Mouse (Mus musculus) forebrain, embryonic 12.5 days (tissue): ENCODE measurements at regions not wholly inside any gene's neighbourhood (a gene's known extent, or its start where the extent isn't known, plus 50 kb on each side); places are given as distances from the start of the nearest gene placed in this dataset.

Experiments
- ATAC-seq: fragments of 200-750 bp; cut with Nextera tagmentation; 2 replicates; pipeline ENCODE4 v1.8.0; 2017; ENCODE audit warnings: moderate TSS enrichment; ENCODE audit not compliant: low FRiP score
- H3K27ac ChIP-seq: fragments of 300-500 bp; sonication (generic); 2 replicates; pipeline ENCODE4 v1.5.1; 2016; ENCODE audit warnings: mild to moderate bottlenecking
- H3K27me3 ChIP-seq: fragments of 300-500 bp; sonication (generic); 2 replicates; pipeline ENCODE4 v1.6.1; 2016; ENCODE audit warnings: mild to moderate bottlenecking
- H3K36me3 ChIP-seq: fragments of 300-500 bp; sonication (generic); replicated peaks from 2 replicates; pipeline ENCODE4 v1.6.1; 2016; ENCODE audit warnings: mild to moderate bottlenecking
- H3K4me1 ChIP-seq: fragments of 300-500 bp; sonication (generic); 2 replicates; pipeline ENCODE4 v1.6.1; 2016
- H3K4me2 ChIP-seq: fragments of 300-500 bp; sonication (generic); 2 replicates; pipeline ENCODE4 v1.6.1; 2016; ENCODE audit warnings: mild to moderate bottlenecking, moderate library complexity
- H3K4me3 ChIP-seq: fragments of 300-500 bp; sonication (generic); replicated peaks from 2 replicates; pipeline ENCODE4 v1.5.1; 2016; ENCODE audit warnings: mild to moderate bottlenecking
- H3K9ac ChIP-seq: fragments of 300-500 bp; sonication (generic); 2 replicates; pipeline ENCODE4 v1.6.1; 2016; ENCODE audit warnings: mild to moderate bottlenecking
- H3K9me3 ChIP-seq: fragments of 300-500 bp; sonication (generic); 2 replicates; pipeline ENCODE4 v1.6.1; 2016
- WGBS: fragments of 180-500 bp; shearing (Covaris S2); methylation state at CpG from one replicate; pipeline ENCODE4 v1.1.7; 2016; 5-methylcytosine and 5-hydroxymethylcytosine counted together

DNA sequence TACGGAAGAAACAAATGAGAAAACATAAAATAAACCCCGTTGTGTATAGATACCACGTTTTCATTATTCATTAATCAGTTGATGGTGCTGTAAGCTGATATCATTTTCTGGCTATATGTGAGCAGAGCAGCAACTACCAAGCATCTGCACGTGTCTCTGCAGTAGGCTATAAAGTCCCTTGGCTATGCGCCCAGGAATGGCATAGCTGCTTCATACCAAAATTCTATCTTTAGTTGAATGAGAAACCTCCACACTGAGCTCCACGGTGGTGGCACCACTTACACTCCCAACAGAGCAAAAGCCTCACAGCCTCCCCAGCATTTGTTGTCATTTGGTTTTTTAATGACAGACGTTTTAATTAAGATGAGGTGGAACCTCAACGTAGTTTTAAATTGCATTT, 944.4 kb downstream of the Ttll7 start:
- Histone ChIP-seq H3K9ac (no peak overlapping the region), H3K4me3 (no peak overlapping the region), H3K4me1 (no peaks in the 10 kb centered on the region), H3K27me3 (no peaks in the 10 kb centered on the region), H3K36me3 (no peaks in the 10 kb centered on the region), H3K4me2 (no peak overlapping the region), H3K27ac (no peak overlapping the region), H3K9me3 (no peaks in the 10 kb centered on the region)
- ATAC-seq, result no peak
- 90% methylated on average over 8 of the region's 8 CpGs for WGBS

DNA sequence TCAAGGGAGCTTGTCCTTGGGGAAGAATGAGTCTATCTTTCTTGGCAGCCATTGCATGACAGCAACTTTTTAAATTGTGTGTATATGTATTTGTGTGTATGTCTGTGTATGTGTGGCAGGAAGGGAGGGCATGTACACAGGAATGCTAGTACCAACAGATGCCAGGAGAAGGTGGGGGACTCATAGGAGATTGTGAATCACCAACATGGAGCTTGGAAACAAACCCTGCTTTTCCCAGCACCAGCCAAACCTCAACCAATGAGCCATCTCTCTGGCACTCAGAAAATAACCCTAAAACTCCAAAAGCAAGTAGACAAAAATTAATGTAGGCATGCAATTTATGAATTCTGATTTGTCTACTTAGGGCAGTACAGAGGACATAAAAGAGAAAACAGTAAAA, 942.9 kb downstream of the Ttll7 start:
- no peak overlapping the region for H3K9ac ChIP-seq
- H3K9me3 ChIP-seq, result no peaks in the 10 kb centered on the region
- no peak overlapping the region for H3K4me3 ChIP-seq
- no peaks in the 10 kb centered on the region for H3K36me3 ChIP-seq
- H3K4me1 ChIP-seq, result no peaks in the 10 kb centered on the region
- no peaks in the 10 kb centered on the region for H3K27me3 ChIP-seq
- no peak overlapping the region for H3K4me2 ChIP-seq
- ATAC-seq, result no peak
- no peak overlapping the region for H3K27ac ChIP-seq

DNA sequence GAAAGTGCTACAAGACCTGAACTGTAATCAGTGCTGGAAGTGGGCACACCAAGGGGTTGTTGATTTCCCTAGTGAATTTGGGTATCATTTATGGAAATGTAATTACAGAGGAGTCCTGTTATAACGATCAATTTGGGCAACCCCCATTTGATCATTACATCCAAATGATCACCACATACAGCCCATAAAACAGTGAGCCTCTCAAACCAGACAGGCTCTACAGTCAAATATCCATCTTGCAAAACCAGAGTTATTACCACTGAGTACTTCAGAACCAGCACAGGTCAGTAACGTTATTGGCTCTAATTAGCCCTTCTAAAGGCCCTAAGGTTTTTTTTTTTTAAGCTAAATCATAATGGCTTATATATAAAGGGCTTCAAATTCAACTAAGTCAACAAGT, 934.4 kb downstream of the Ttll7 start:
- Histone ChIP-seq H3K4me1 (no peaks in the 10 kb centered on the region), H3K27me3 (no peaks in the 10 kb centered on the region), H3K36me3 (no peaks in the 10 kb centered on the region), H3K4me2 (no peak overlapping the region), H3K4me3 (no peak overlapping the region), H3K9ac (no peak overlapping the region), H3K27ac (no peak overlapping the region), H3K9me3 (no peaks in the 10 kb centered on the region)
- no peak for ATAC-seq
- WGBS, result 65% methylated on average over 2 of the region's 2 CpGs

DNA sequence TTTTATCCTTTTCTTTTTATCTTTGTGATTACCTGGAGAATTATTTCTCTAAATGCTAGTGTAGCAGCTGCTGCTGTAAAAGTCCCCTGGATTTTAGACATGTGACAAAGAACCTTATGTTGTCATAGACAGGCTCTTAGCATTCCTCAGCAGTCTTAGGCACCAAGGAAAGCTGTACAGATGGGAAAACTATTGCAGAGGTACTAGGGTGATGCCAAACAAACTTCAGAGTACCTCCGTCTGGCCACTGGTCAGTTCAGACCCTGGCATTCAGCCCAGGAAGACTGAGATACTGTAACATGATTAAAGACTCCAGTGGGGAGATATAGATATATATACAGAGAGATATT, 898.6 kb downstream of the Ttll7 start:
- peak overlapping the region; percentile 27; the same call in 1 of the 2 replicates for H3K27ac ChIP-seq
- no peak overlapping the region for H3K4me3 ChIP-seq
- H3K4me2 ChIP-seq, result no peak overlapping the region; the same call in 1 of the 2 replicates
- H3K9ac ChIP-seq, result no peak overlapping the region
- H3K4me1 ChIP-seq, result peaks cover 7% of the 10 kb centered on the region
- H3K36me3 ChIP-seq, result no peaks in the 10 kb centered on the region
- no peaks in the 10 kb centered on the region for H3K27me3 ChIP-seq
- 0 out of 2 replicates have a peak, but pooled peaks have one; percentile 37 for ATAC-seq
- 44% methylated on average over 1 of the region's 1 CpGs for WGBS
- no peaks in the 10 kb centered on the region for H3K9me3 ChIP-seq

DNA sequence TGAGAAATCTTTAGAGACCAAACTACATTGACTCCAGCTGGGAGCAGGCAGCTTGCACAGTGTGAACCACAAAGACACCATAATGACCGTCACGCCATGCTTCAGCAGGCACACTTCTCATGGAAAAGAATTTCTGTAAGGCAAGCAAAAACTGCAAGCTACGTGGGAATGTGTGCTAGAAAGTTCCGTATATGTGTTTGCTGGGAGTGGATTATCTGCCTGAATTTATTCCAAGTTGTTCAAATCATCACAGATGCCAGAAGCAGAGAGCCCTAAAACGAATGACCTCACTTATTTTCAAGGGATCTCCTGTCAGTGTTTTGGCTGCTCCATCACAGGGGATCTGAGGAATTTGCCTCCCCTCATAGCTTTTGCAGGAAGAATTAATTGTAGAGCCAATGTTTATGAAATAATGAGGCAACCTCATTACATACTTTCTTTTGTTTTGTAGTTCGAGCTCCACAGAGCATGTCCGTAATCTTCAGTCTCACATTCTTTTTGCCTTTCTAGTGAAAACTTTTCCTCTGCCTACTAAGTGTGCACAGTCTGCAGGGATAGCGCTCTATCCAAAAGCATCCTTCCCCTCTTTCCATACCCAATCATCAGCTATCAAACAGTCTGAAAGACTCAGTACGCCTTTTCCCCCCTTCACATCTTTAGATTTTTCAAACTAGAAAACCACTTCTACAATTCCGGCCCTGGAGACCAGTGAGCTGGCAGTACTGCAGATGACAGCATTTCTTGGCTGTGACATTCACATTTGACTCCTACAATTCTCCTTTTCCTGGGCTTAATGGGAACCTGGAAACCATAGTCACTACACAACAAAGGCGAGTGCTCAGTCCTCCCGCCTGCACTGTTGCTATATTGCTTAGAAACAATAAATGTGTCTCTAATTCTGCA, 898.0 kb downstream of the Ttll7 start:
- Histone ChIP-seq H3K4me1 (peaks cover 7% of the 10 kb centered on the region), H3K27me3 (no peaks in the 10 kb centered on the region), H3K4me3 (no peak overlapping the region), H3K9ac (no peak overlapping the region), H3K4me2 (peak overlapping the region; percentile 10), H3K36me3 (no peaks in the 10 kb centered on the region), H3K27ac (peak overlapping the region; percentile 42; the same call in 1 of the 2 replicates), H3K9me3 (no peaks in the 10 kb centered on the region)
- 21% methylated on average over 12 of the region's 12 CpGs for WGBS
- ATAC-seq, result peak; percentile 69; the same call in 1 of the 2 replicates

DNA sequence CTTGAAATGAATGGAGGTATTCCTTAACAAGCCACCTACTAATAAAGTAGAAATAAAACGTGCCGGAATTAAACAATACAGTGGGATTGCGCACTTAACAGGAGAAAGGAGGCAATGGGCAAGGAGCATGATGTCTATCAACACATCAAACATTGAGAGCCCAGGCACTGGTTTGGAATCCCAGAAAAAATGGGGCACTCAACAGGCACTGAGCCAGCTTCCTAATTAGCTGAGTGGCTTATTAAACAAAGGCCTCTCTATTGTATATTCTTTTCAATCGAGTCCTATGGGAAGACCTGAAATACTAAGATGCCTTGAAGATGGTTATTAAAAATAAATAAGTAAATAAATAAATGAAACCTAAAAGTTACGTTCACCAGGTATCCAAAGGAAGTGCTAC, 897.3 kb downstream of the Ttll7 start:
- Histone ChIP-seq H3K36me3 (no peaks in the 10 kb centered on the region), H3K4me2 (no peak overlapping the region), H3K9me3 (no peaks in the 10 kb centered on the region), H3K27me3 (no peaks in the 10 kb centered on the region), H3K27ac (no peak overlapping the region), H3K9ac (no peak overlapping the region), H3K4me3 (no peak overlapping the region), H3K4me1 (peaks cover 7% of the 10 kb centered on the region)
- WGBS, result 43% methylated on average over 5 of the region's 5 CpGs
- ATAC-seq, result peak; percentile 68; the same call in 1 of the 2 replicates

DNA sequence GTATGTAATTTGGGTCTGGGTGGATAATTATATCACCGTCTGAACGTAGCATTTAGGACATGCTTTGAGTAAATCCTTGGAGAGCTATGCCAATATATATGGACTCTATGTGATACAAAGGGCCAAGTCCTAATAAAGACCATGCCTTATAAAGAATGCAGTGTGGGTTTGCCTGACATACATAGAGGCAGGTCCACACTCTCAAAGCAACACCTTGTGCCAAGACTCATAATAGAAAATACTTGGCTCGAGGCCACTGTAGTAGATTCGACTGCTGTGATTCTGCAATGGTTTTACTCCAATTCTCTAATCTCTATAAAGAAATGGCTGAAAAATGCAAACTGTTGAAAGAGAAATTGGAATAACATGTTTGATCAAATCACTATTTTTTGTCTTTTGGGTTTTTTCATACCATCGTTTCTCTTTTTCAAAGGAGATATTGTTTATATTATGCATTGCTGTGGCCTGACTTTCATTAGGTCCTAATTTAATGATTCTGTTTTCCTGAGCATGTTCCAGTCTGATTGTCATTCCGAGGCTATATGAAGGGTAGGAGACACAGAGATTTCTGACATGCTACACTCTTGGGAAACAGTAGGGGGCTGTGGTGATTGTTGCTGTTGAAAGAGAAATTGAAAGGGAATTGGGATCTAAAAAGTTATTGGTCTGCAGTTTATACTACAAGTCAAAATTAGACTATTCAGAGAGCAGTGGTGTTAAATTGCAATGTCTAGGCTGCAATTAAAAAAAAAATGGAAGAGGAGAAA, 884.7 kb downstream of the Ttll7 start:
- 70% methylated on average over 6 of the region's 6 CpGs for WGBS
- H3K4me2 ChIP-seq, result no peak overlapping the region
- no peaks in the 10 kb centered on the region for H3K4me1 ChIP-seq
- H3K27ac ChIP-seq, result no peak overlapping the region
- H3K9ac ChIP-seq, result no peak overlapping the region
- no peak overlapping the region for H3K4me3 ChIP-seq
- no peaks in the 10 kb centered on the region for H3K27me3 ChIP-seq
- ATAC-seq, result no peak
- no peaks in the 10 kb centered on the region for H3K36me3 ChIP-seq
- no peaks in the 10 kb centered on the region for H3K9me3 ChIP-seq

DNA sequence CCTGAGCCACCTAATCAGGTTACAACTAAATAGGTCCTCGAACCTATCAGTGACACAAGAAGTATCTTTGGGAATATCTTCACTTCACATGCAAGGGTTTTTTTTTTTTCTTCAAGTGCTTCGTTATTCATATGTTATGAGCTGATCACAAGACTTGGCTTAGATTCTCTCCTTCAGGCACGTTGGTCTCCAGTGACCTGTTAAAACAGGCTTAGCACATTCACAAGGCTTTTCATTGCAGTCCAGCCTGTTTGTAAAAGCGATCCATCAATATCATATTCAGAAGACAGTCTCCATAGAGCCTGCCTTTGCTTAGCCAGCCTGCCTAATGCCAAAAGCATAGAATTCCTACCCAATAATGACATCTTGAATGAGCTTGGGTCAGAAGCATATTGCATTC, 864.2 kb downstream of the Ttll7 start:
- Histone ChIP-seq H3K4me3 (no peak overlapping the region), H3K36me3 (no peaks in the 10 kb centered on the region), H3K4me2 (no peak overlapping the region), H3K9me3 (no peaks in the 10 kb centered on the region), H3K27me3 (no peaks in the 10 kb centered on the region), H3K4me1 (no peaks in the 10 kb centered on the region), H3K27ac (no peak overlapping the region), H3K9ac (no peak overlapping the region)
- 61% methylated on average over 4 of the region's 4 CpGs for WGBS
- ATAC-seq, result no peak

DNA sequence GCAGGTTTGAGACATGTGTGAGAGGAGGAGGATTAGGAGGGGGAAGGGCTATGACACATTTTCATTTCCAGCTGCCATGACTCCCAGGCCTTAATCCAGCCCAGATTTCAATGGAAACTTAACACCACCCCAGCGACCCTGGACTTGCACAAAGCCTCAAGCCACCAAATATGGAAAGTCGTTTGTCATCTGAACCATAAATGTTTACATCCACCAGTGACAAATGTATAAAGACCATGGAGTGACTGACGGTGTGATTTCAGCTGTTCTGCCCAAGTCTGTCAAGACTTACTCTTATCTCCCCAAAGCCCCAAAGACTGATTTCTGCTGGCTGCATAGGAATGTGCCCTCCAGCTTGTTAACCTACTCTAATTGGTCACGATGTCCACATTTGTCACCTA, 855.2 kb downstream of the Ttll7 start:
- Histone ChIP-seq H3K4me2 (no peak overlapping the region), H3K9ac (no peak overlapping the region), H3K36me3 (no peaks in the 10 kb centered on the region), H3K27me3 (no peaks in the 10 kb centered on the region), H3K4me1 (no peaks in the 10 kb centered on the region), H3K27ac (no peak overlapping the region), H3K4me3 (no peak overlapping the region), H3K9me3 (no peaks in the 10 kb centered on the region)
- 34% methylated on average over 4 of the region's 4 CpGs for WGBS
- ATAC-seq, result no peak

DNA sequence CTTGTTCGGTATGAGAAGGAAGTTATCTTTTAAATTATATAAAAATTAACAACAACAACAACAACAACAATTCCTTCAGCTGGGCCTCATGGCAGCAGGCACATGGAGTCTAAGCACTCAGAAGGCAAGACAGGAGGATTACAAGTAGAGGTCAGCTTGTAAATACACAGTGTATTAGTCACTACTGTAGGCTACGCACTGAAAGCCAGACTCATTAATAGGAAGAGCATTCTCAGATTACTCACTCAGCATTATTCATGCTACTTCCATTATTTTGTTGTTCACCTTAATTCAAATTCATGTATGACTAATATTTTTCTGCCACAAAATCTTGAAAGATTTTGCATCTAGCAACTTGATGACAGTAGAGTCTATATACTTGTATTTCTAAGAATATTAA, 831.6 kb downstream of the Ttll7 start:
- WGBS, result 87% methylated on average over 2 of the region's 2 CpGs
- Histone ChIP-seq H3K4me2 (no peak overlapping the region), H3K9me3 (no peaks in the 10 kb centered on the region), H3K9ac (no peak overlapping the region), H3K27me3 (no peaks in the 10 kb centered on the region), H3K27ac (no peak overlapping the region), H3K4me1 (peaks cover 10% of the 10 kb centered on the region), H3K36me3 (no peaks in the 10 kb centered on the region), H3K4me3 (no peak overlapping the region)
- ATAC-seq, result no peak

DNA sequence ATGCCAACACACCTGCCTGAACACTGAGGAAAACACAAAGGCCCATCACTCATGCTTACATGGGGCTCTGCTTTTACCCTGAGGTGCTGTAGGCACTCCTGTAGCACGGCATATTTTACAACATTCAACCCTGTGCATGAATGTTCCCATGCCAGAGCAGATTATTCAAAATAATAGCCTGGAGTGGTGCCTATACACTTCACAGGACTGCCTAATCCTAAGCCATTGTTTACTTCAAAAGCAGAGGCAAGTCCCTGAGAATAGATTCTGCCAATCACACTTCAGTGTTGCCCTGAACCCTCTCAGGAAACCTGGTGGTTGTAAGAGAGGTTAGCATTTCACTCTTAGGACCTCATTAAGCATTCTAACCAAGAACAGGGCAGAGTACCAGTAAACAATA, 828.1 kb downstream of the Ttll7 start:
- H3K4me3 ChIP-seq, result no peak overlapping the region
- peak; percentile 36; the same call in 1 of the 2 replicates for ATAC-seq
- no peak overlapping the region for H3K9ac ChIP-seq
- no peaks in the 10 kb centered on the region for H3K27me3 ChIP-seq
- H3K4me1 ChIP-seq, result peaks cover 10% of the 10 kb centered on the region
- H3K36me3 ChIP-seq, result no peaks in the 10 kb centered on the region
- H3K4me2 ChIP-seq, result no peak overlapping the region
- H3K9me3 ChIP-seq, result no peaks in the 10 kb centered on the region
- no peak overlapping the region for H3K27ac ChIP-seq
- WGBS, result 8% methylated on average over 1 of the region's 1 CpGs

DNA sequence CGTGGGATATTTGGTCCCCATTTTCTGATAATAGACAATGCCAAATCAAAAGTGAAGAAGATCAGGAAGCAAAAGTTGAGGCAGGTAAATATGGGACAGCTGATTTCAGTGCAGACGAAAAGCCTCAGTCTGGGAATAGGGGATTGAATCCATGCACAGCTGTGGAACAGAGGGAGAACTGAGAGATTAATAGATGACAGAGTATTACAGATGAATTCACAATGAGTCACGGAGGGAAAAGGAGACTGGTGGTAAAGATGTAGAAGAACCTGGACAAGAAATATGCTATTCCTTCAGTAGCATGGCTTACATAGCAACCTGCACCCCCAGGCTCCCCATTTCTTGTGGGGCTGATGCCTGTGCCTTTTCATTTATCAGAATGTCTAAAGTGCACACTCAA, 810.4 kb downstream of the Ttll7 start:
- H3K36me3 ChIP-seq, result no peaks in the 10 kb centered on the region
- H3K4me3 ChIP-seq, result no peak overlapping the region
- no peaks in the 10 kb centered on the region for H3K27me3 ChIP-seq
- H3K27ac ChIP-seq, result no peak overlapping the region
- H3K9ac ChIP-seq, result no peak overlapping the region
- ATAC-seq, result no peak
- no peak overlapping the region for H3K4me2 ChIP-seq
- H3K4me1 ChIP-seq, result no peaks in the 10 kb centered on the region
- H3K9me3 ChIP-seq, result no peaks in the 10 kb centered on the region
- WGBS, result 80% methylated on average over 3 of the region's 3 CpGs

DNA sequence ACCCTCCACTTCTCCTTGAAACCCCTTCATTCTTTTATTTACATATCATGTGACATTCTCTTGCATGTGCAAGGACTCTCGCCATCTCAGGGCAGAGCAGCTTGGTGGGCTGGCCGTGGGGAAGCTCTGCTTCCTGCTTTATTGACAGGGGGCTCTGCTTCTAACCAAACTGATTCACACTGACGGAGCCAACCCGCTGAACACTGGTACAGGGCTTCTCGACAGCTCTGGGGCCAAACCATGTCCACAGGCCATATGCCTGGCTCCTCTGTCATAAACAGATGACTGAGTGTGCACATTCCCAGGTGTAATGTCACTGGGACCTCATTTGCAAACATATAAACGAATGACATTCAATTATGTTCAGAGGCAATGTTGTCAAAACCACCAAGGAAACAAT, 800.7 kb downstream of the Ttll7 start:
- H3K27ac ChIP-seq, result no peak overlapping the region
- no peaks in the 10 kb centered on the region for H3K36me3 ChIP-seq
- H3K9me3 ChIP-seq, result no peaks in the 10 kb centered on the region
- H3K27me3 ChIP-seq, result no peaks in the 10 kb centered on the region
- H3K4me3 ChIP-seq, result no peak overlapping the region
- whole genome bisulfite sequencing, result 53% methylated on average over 6 of the region's 6 CpGs
- no peaks in the 10 kb centered on the region for H3K4me1 ChIP-seq
- H3K4me2 ChIP-seq, result no peak overlapping the region
- ATAC-seq, result peak; percentile 58
- no peak overlapping the region for H3K9ac ChIP-seq
